Comparison of ENCODE assay signal across 9 mouse cellular contexts in genomic region chr1:171387099-171387498, GRCm38 (mm10). TPM values are rescaled to one million over a fixed set of nuclear protein-coding genes. Genes with fewer than 3 reads are reported as not detected.
DNase-seq lines count a peak whose midpoint lies in the region; ATAC-seq and TF ChIP-seq lines count a peak whose summit lies in the region.
"Had no signal": no experiment of that assay in that cellular context is flagged by ENCODE, and none has a peak within 500 bp of the region (broad histone marks: within the 10 kb centered on the region; RNA-seq: fewer than 3 reads in every experiment).

No protein-coding gene starts in this region.

- H3K4me3 ChIP-seq in intestine, postnatal 0 days (ENCODE audit: low read depth, low read length) = no peak overlapping the region
- no peak overlapping the region for H3K4me3 ChIP-seq in intestine, embryonic 16.5 days (ENCODE audit: low read length)
- H3K4me3 ChIP-seq in cortical plate, adult 2 months (ENCODE audit: insufficient read depth, low read length) = no peak overlapping the region
- H3K4me3 ChIP-seq in midbrain, embryonic 14.5 days (replicated peaks; ENCODE audit: low read depth, low read length) = no peak overlapping the region
- H3K4me3 ChIP-seq: megakaryocyte, embryonic 14.5 days had no signal

- WGBS in intestine, postnatal 0 days = 42% methylated on average over 6 of the region's 6 CpGs
- WGBS in intestine, embryonic 16.5 days = 32% methylated on average over 6 of the region's 6 CpGs
- 29% methylated on average over 6 of the region's 6 CpGs for WGBS in midbrain, embryonic 14.5 days

- H3K36me3 ChIP-seq in intestine, postnatal 0 days (ENCODE audit: control insufficient read depth, insufficient read depth) = no peaks in the 10 kb centered on the region
- no peaks in the 10 kb centered on the region for H3K36me3 ChIP-seq in intestine, embryonic 16.5 days (ENCODE audit: control insufficient read depth, insufficient read depth, low read length)
- H3K36me3 ChIP-seq in midbrain, embryonic 14.5 days (ENCODE audit: control insufficient read depth, insufficient read depth, low read length) = no peaks in the 10 kb centered on the region

- peak; percentile 31 to 39 for DNase-seq in CD8-positive naive resting alpha-beta T cell, adult 2 months (ENCODE audit: low read depth in 2 of 2, low spot score in 2 of 2)
- DNase-seq in midbrain, embryonic 14.5 days = peak; percentile 60
- no peak for DNase-seq in MN1 (ENCODE audit: low spot score)
- DNase-seq in cerebellum, adult 9-11 months = no peak
- no peak for DNase-seq in adrenal gland, adult 8-10 months

- H3K27ac ChIP-seq in intestine, postnatal 0 days (ENCODE audit: low read depth, low read length) = no peak overlapping the region
- H3K27ac ChIP-seq in intestine, embryonic 16.5 days (ENCODE audit: low read length) = no peak overlapping the region
- no peak overlapping the region for H3K27ac ChIP-seq in cortical plate, adult 2 months (ENCODE audit: insufficient read depth, low read length)
- no peak overlapping the region for H3K27ac ChIP-seq in midbrain, embryonic 14.5 days (replicated peaks; ENCODE audit: low read depth, low read length)

- H3K27me3 ChIP-seq in intestine, postnatal 0 days (replicated peaks; ENCODE audit: control insufficient read depth, insufficient read depth, low read length) = no peaks in the 10 kb centered on the region
- no peaks in the 10 kb centered on the region for H3K27me3 ChIP-seq in intestine, embryonic 16.5 days (replicated peaks; ENCODE audit: control insufficient read depth, insufficient read depth, low read length)
- H3K27me3 ChIP-seq in midbrain, embryonic 14.5 days (ENCODE audit: control insufficient read depth, insufficient read depth, low read length) = no peaks in the 10 kb centered on the region

- H3K9me3 ChIP-seq in intestine, postnatal 0 days (ENCODE audit: control insufficient read depth) = no peaks in the 10 kb centered on the region
- H3K9me3 ChIP-seq in intestine, embryonic 16.5 days (ENCODE audit: control insufficient read depth, low read length) = no peaks in the 10 kb centered on the region
- H3K9me3 ChIP-seq in midbrain, embryonic 14.5 days (ENCODE audit: control insufficient read depth, low read length) = no peaks in the 10 kb centered on the region
- H3K9me3 ChIP-seq: megakaryocyte, embryonic 14.5 days had no signal

- TF ChIP-seq CTCF in intestine, postnatal 0 days (IDR thresholded peaks at IDR 0.05; ENCODE audit: low read depth) = peak; percentile 64
- TF ChIP-seq CTCF in cortical plate, adult 2 months (IDR thresholded peaks at IDR 0.05; ENCODE audit: extremely low read depth, insufficient read depth, low read length) = 0 out of 2 replicates have a peak, but pooled peaks have one; percentile 4

- ATAC-seq in intestine, postnatal 0 days = no peak
- no peak for ATAC-seq in intestine, embryonic 16.5 days
- no peak for ATAC-seq in midbrain, embryonic 14.5 days (ENCODE audit: low FRiP score, low TSS enrichment)

- H3K9ac ChIP-seq in intestine, postnatal 0 days (ENCODE audit: low read depth, low read length) = no peak overlapping the region
- H3K9ac ChIP-seq in intestine, embryonic 16.5 days (ENCODE audit: low read depth, low read length) = no peak overlapping the region
- H3K9ac ChIP-seq in midbrain, embryonic 14.5 days (replicated peaks; ENCODE audit: low read length) = no peak overlapping the region

- TF ChIP-seq POLR2A in cortical plate, adult 2 months (IDR thresholded peaks at IDR 0.05; ENCODE audit: extremely low read depth, insufficient read depth, low read length) = no peak

- no peaks in the 10 kb centered on the region for H3K4me1 ChIP-seq in intestine, postnatal 0 days (replicated peaks; ENCODE audit: control insufficient read depth, insufficient read depth, low read length)
- no peaks in the 10 kb centered on the region for H3K4me1 ChIP-seq in intestine, embryonic 16.5 days (ENCODE audit: control insufficient read depth, insufficient read depth, low read length)
- no peaks in the 10 kb centered on the region for H3K4me1 ChIP-seq in cortical plate, adult 2 months (ENCODE audit: control insufficient read depth, insufficient read depth, low read length)
- H3K4me1 ChIP-seq in midbrain, embryonic 14.5 days (ENCODE audit: control insufficient read depth, insufficient read depth, low read length) = no peaks in the 10 kb centered on the region

- no peak overlapping the region for H3K4me2 ChIP-seq in intestine, postnatal 0 days (replicated peaks; ENCODE audit: low read depth)
- H3K4me2 ChIP-seq in intestine, embryonic 16.5 days (ENCODE audit: low read depth, low read length) = no peak overlapping the region
- H3K4me2 ChIP-seq in midbrain, embryonic 14.5 days (ENCODE audit: low read length) = no peak overlapping the region

RNA-seq across cellular contexts. Expression of gene Arhgap30, which starts 1.7 kb away (rescaled TPM):
- polyA plus RNA-seq in intestine, postnatal 0 days (2015; fragmentation: Nextera tagmentation; extraction: Ambion mirVana) = 1.3 TPM in 2 replicates
- polyA plus RNA-seq in intestine, embryonic 16.5 days (2015; fragmentation: Nextera tagmentation; extraction: Ambion mirVana) = 2.0 and 2.5 TPM in 2 replicates
- polyA plus RNA-seq in cortical plate, adult 2 months (2012; rRNA removed) = 1.6 and 2.1 TPM in 2 replicates
- polyA plus RNA-seq in midbrain, embryonic 14.5 days (2014; fragmentation: Nextera tagmentation; extraction: Ambion mirVana) = 0.09 and 0.42 TPM in 2 replicates
- total RNA-seq in adrenal gland, adult 8-10 months (2022) = 1 to 10 TPM; 3.4 to 7.5 (median 5.5) TPM

RNA-seq across cellular contexts. Expression of gene Nectin4, which starts 17.2 kb away (rescaled TPM):
- polyA plus RNA-seq in intestine, postnatal 0 days (2015; fragmentation: Nextera tagmentation; extraction: Ambion mirVana) = 0.38 and 0.48 TPM in 2 replicates
- polyA plus RNA-seq in intestine, embryonic 16.5 days (2015; fragmentation: Nextera tagmentation; extraction: Ambion mirVana) = 2.8 and 3.8 TPM in 2 replicates
- 3.2 and 3.8 TPM in 2 replicates for polyA plus RNA-seq in cortical plate, adult 2 months (2012; rRNA removed)
- 1.4 and 1.6 TPM in 2 replicates for polyA plus RNA-seq in midbrain, embryonic 14.5 days (2014; fragmentation: Nextera tagmentation; extraction: Ambion mirVana)
- total RNA-seq in adrenal gland, adult 8-10 months (2022) = under 1 TPM; 0.10 to 0.54 (median 0.31) TPM

RNA-seq across cellular contexts. Expression of gene Usf1, which starts 24.0 kb away (rescaled TPM):
- 35.1 and 36.5 TPM in 2 replicates for polyA plus RNA-seq in intestine, postnatal 0 days (2015; fragmentation: Nextera tagmentation; extraction: Ambion mirVana)
- 54.6 and 58.1 TPM in 2 replicates for polyA plus RNA-seq in intestine, embryonic 16.5 days (2015; fragmentation: Nextera tagmentation; extraction: Ambion mirVana)
- polyA plus RNA-seq in cortical plate, adult 2 months (2012; rRNA removed) = 99.2 and 102 TPM in 2 replicates
- polyA plus RNA-seq in midbrain, embryonic 14.5 days (2014; fragmentation: Nextera tagmentation; extraction: Ambion mirVana) = 207 and 236 TPM in 2 replicates
- 10 to 100 TPM; 61.4 to 94.4 (median 75.4) TPM for total RNA-seq in adrenal gland, adult 8-10 months (2022)

RNA-seq across cellular contexts. Expression of gene Klhdc9, which starts 26.5 kb away (rescaled TPM):
- 0.48 and 0.82 TPM in 2 replicates for polyA plus RNA-seq in intestine, postnatal 0 days (2015; fragmentation: Nextera tagmentation; extraction: Ambion mirVana)
- 0.60 and 1.1 TPM in 2 replicates for polyA plus RNA-seq in intestine, embryonic 16.5 days (2015; fragmentation: Nextera tagmentation; extraction: Ambion mirVana)
- 8.8 and 10.4 TPM in 2 replicates for polyA plus RNA-seq in cortical plate, adult 2 months (2012; rRNA removed)
- 3.6 and 3.7 TPM in 2 replicates for polyA plus RNA-seq in midbrain, embryonic 14.5 days (2014; fragmentation: Nextera tagmentation; extraction: Ambion mirVana)
- total RNA-seq in adrenal gland, adult 8-10 months (2022) = 10 to 100 TPM in 1 of 4 experiments, 1 to 10 TPM in 3; 1.7 to 13.1 (median 6.2) TPM

RNA-seq across cellular contexts. Expression of gene Tstd1, which starts 31.6 kb away (rescaled TPM):
- polyA plus RNA-seq in intestine, postnatal 0 days (2015; fragmentation: Nextera tagmentation; extraction: Ambion mirVana) = 1.7 and 2.8 TPM in 2 replicates
- polyA plus RNA-seq in intestine, embryonic 16.5 days (2015; fragmentation: Nextera tagmentation; extraction: Ambion mirVana) = 5.3 and 5.6 TPM in 2 replicates
- 2.1 TPM in 2 replicates for polyA plus RNA-seq in cortical plate, adult 2 months (2012; rRNA removed)
- polyA plus RNA-seq in midbrain, embryonic 14.5 days (2014; fragmentation: Nextera tagmentation; extraction: Ambion mirVana) = 5.7 and 6.2 TPM in 2 replicates
- total RNA-seq in adrenal gland, adult 8-10 months (2022) = 1 to 10 TPM; 1.7 to 8.1 (median 5.3) TPM

Comparison
In these comparisons a context has a peak if more than half of its experiments do, and no peak if none do; other contexts are left out.
1. DNase-seq: peak in CD8-positive naive resting alpha-beta T cell, adult 2 months (2 of 2) and midbrain, embryonic 14.5 days (single experiment); none in MN1 (single experiment), cerebellum, adult 9-11 months (single experiment) and adrenal gland, adult 8-10 months (single experiment).